Mouse (Mus musculus): ENCODE data around the gene Slc51b. TPM values are rescaled to one million over a fixed set of nuclear protein-coding genes. Genes with fewer than 3 reads are reported as not detected.

Slc51b gene
- polyA plus RNA-seq, 1 experiment, result not detected

GRCm38 (mm10) chr9:65391613-65391964, 31.2 kb downstream of the Slc51b start, which contains the start of gene Kbtbd13:
Kbtbd13 (minus strand) TSS chr9:65391652.
- H3K27me3 ChIP-seq (ENCODE audit: control insufficient read depth, insufficient read depth, low read length), result peaks cover 9% of the 10 kb centered on the region
- no peak within 1 kb of the TSS; the same call in 1 of the 2 replicates for H3K4me3 ChIP-seq (ENCODE audit: extremely low read depth, insufficient read depth, insufficient read length)
- WGBS, result 42% methylated on average over 8 of the region's 8 CpGs
- peaks cover 7% of the 10 kb centered on the region for H3K4me1 ChIP-seq (ENCODE audit: control insufficient read depth, insufficient read depth, insufficient read length)
- DNase-seq (ENCODE audit: low read depth in 1 of 2, low spot score in 2 of 2), result no peak
- H3K36me3 ChIP-seq (ENCODE audit: control insufficient read depth, insufficient read depth, low read length), result no peaks in the 10 kb centered on the region
- no peak for TF ChIP-seq CTCF (IDR thresholded peaks at IDR 0.05; ENCODE audit: extremely low read depth, insufficient read depth, insufficient read length, insufficient replicate concordance)
- TF ChIP-seq POLR2A (IDR thresholded peaks at IDR 0.05; ENCODE audit: low read depth, low read length), result no peak
- no peak within 1 kb of the TSS for H3K27ac ChIP-seq (ENCODE audit: insufficient read depth, low read length)

- Histone ChIP-seq H3K4me3 (ENCODE audit: extremely low read depth, insufficient read depth, insufficient read length) (no peak overlapping the region; the same call in 1 of the 2 replicates), H3K27ac (ENCODE audit: insufficient read depth, low read length) (no peak overlapping the region), H3K27me3 (ENCODE audit: control insufficient read depth, insufficient read depth, low read length) (peaks cover 9% of the 10 kb centered on the region), H3K4me1 (ENCODE audit: control insufficient read depth, insufficient read depth, insufficient read length) (peaks cover 7% of the 10 kb centered on the region), H3K36me3 (ENCODE audit: control insufficient read depth, insufficient read depth, low read length) (no peaks in the 10 kb centered on the region)
- no peak for TF ChIP-seq POLR2A (IDR thresholded peaks at IDR 0.05; ENCODE audit: low read depth, low read length)
- no peak for TF ChIP-seq CTCF (IDR thresholded peaks at IDR 0.05; ENCODE audit: extremely low read depth, insufficient read depth, insufficient read length, insufficient replicate concordance)
- 13% methylated on average over 96 of the region's 96 CpGs for WGBS
- no peak for DNase-seq (ENCODE audit: low read depth in 1 of 2, low spot score in 2 of 2)
These were observed 31.8 kb downstream of the Slc51b start for GRCm38 (mm10) chr9:65390752-65391612.

GRCm38 (mm10) chr9:65386373-65387140, 36.2 kb downstream of the Slc51b start:
- peaks cover 7% of the 10 kb centered on the region for H3K4me1 ChIP-seq (ENCODE audit: control insufficient read depth, insufficient read depth, insufficient read length)
- 55% methylated on average over 8 of the region's 8 CpGs for WGBS
- H3K36me3 ChIP-seq (ENCODE audit: control insufficient read depth, insufficient read depth, low read length), result no peaks in the 10 kb centered on the region
- TF ChIP-seq POLR2A (IDR thresholded peaks at IDR 0.05; ENCODE audit: low read depth, low read length) (no peak), CTCF (IDR thresholded peaks at IDR 0.05; ENCODE audit: extremely low read depth, insufficient read depth, insufficient read length, insufficient replicate concordance) (no peak)
- no peak overlapping the region for H3K27ac ChIP-seq (ENCODE audit: insufficient read depth, low read length)
- DNase-seq (ENCODE audit: low read depth in 1 of 2, low spot score in 2 of 2), result no peak
- peaks cover 8% of the 10 kb centered on the region for H3K27me3 ChIP-seq (ENCODE audit: control insufficient read depth, insufficient read depth, low read length)
- H3K4me3 ChIP-seq (ENCODE audit: extremely low read depth, insufficient read depth, insufficient read length), result no peak overlapping the region

GRCm38 (mm10) chr9:65384276-65384675, 38.5 kb downstream of the Slc51b start:
- WGBS, result 77% methylated on average over 3 of the region's 3 CpGs
- TF ChIP-seq POLR2A (IDR thresholded peaks at IDR 0.05; ENCODE audit: low read depth, low read length), result no peak
- TF ChIP-seq CTCF (IDR thresholded peaks at IDR 0.05; ENCODE audit: extremely low read depth, insufficient read depth, insufficient read length, insufficient replicate concordance), result no peak
- H3K4me3 ChIP-seq (ENCODE audit: extremely low read depth, insufficient read depth, insufficient read length), result no peak overlapping the region
- H3K27me3 ChIP-seq (ENCODE audit: control insufficient read depth, insufficient read depth, low read length), result no peaks in the 10 kb centered on the region
- no peak for DNase-seq (ENCODE audit: low read depth in 1 of 2, low spot score in 2 of 2)
- no peaks in the 10 kb centered on the region for H3K36me3 ChIP-seq (ENCODE audit: control insufficient read depth, insufficient read depth, low read length)
- H3K4me1 ChIP-seq (ENCODE audit: control insufficient read depth, insufficient read depth, insufficient read length), result no peaks in the 10 kb centered on the region
- no peak overlapping the region for H3K27ac ChIP-seq (ENCODE audit: insufficient read depth, low read length)

GRCm38 (mm10) chr9:65382751-65383097, 40.0 kb downstream of the Slc51b start:
- TF ChIP-seq POLR2A (IDR thresholded peaks at IDR 0.05; ENCODE audit: low read depth, low read length) (no peak), CTCF (IDR thresholded peaks at IDR 0.05; ENCODE audit: extremely low read depth, insufficient read depth, insufficient read length, insufficient replicate concordance) (no peak)
- Histone ChIP-seq H3K27ac (ENCODE audit: insufficient read depth, low read length) (no peak overlapping the region), H3K27me3 (ENCODE audit: control insufficient read depth, insufficient read depth, low read length) (no peaks in the 10 kb centered on the region), H3K4me3 (ENCODE audit: extremely low read depth, insufficient read depth, insufficient read length) (no peak overlapping the region), H3K36me3 (ENCODE audit: control insufficient read depth, insufficient read depth, low read length) (no peaks in the 10 kb centered on the region), H3K4me1 (ENCODE audit: control insufficient read depth, insufficient read depth, insufficient read length) (no peaks in the 10 kb centered on the region)
- 77% methylated on average over 3 of the region's 3 CpGs for WGBS
- no peak for DNase-seq (ENCODE audit: low read depth in 1 of 2, low spot score in 2 of 2)

- no peaks in the 10 kb centered on the region for H3K36me3 ChIP-seq (ENCODE audit: control insufficient read depth, insufficient read depth, low read length)
- WGBS, result 74% methylated on average over 6 of the region's 6 CpGs
- H3K27me3 ChIP-seq (ENCODE audit: control insufficient read depth, insufficient read depth, low read length), result no peaks in the 10 kb centered on the region
- TF ChIP-seq POLR2A (IDR thresholded peaks at IDR 0.05; ENCODE audit: low read depth, low read length) (no peak), CTCF (IDR thresholded peaks at IDR 0.05; ENCODE audit: extremely low read depth, insufficient read depth, insufficient read length, insufficient replicate concordance) (no peak)
- H3K4me1 ChIP-seq (ENCODE audit: control insufficient read depth, insufficient read depth, insufficient read length), result no peaks in the 10 kb centered on the region
- H3K4me3 ChIP-seq (ENCODE audit: extremely low read depth, insufficient read depth, insufficient read length), result no peak overlapping the region
- DNase-seq (ENCODE audit: low read depth in 1 of 2, low spot score in 2 of 2), result no peak
- H3K27ac ChIP-seq (ENCODE audit: insufficient read depth, low read length), result no peak overlapping the region
These were observed 40.6 kb downstream of the Slc51b start for GRCm38 (mm10) chr9:65382031-65382750.

Measured in spleen, adult 2 months (tissue).